Mouse (Mus musculus): ENCODE data around the gene Hoxc5.

DNA sequence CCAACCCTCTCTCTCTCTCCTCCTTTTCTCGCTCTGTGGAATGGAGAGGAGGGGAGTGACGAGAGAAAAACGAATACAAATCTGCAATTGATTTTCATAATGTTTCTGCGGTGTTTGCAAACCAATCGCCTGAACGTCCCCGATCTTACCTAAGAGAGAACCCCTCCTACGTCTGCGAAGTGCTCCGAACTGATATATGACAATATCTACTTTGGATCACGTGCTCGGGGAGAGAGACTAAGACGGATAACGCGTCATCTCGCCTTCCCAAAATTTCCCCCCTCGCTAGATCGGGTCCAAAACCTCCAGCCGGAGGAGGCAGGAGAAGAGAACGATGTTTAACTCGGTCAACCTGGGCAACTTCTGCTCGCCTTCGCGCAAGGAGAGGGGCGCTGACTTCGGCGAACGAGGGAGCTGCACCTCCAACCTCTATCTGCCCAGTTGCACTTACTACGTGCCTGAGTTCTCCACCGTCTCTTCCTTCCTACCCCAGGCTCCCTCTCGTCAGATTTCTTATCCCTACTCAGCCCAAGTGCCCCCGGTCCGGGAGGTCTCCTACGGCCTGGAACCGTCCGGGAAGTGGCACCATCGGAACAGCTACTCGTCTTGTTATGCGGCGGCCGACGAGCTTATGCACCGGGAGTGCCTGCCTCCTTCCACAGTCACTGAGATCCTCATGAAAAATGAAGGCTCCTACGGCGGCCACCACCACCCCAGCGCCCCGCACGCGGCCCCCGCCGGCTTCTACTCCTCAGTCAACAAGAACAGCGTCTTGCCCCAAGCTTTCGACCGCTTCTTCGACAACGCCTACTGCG is 12.8 kb upstream of the Hoxc5 start, which contains the start of gene Hoxc11:
- TF ChIP-seq CTCF (IDR thresholded peaks at IDR 0.05; ENCODE audit: low read depth) (no peak), EP300 (IDR thresholded peaks at IDR 0.05; ENCODE audit: low read depth) (no peak)
